Mouse (Mus musculus) heart, postnatal 25 days (tissue): ENCODE measurements around the gene Pde4c. TPM values are rescaled to one million over a fixed set of nuclear protein-coding genes. Genes with fewer than 3 reads are reported as not detected.

Experiments
- DNase-seq: peaks from one replicate; pipeline ENCODE4 v3.0.0; 2022; ENCODE audit warnings: low spot score
- intact Hi-C: fragments of 180-260 bp; cut with DNase I; formaldehyde crosslinking; loops from one replicate; pipeline ENCODE4 v1.15.1; 2025
- microRNA-seq: library from miRNA; unstranded; fragments of <30 nt; microRNA quantifications from one replicate; pipeline ENCODE4 v1.2.0, GENCODE M21; 2022
- total RNA-seq, 2 experiments: library from RNA; stranded (reverse); gene quantifications; 2 replicates each; pipeline ENCODE4 v1.2.3; 2021

Pde4c gene
- total RNA-seq, 2 experiments from 2014 or later: 2.5 to 3.7 TPM

DNA sequence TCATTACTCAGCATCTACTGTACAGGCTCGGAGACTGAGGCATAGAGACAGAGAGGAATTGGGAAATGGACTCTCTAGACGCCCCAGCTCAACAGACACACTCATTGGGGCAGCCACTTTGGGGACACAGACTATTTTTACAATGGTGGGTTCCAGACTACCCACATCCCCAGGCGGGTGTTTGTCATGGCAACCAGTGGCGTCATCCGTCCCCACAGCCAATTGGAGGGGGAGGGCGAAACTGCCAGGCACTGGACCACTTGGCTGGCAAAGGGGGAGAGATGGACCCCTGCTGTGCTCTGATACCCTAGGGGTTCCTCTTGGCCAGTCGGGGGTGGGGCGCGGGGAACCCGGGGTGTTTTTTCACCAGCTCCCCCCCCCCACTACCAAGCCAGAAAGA lies 77.1 kb downstream of the Pde4c start:
- intact Hi-C loops: no loop called here
- DNase-seq: no peak

Small RNA genes lying within 50 kb of the gene (microRNA-seq; reads per million reads assigned to microRNA genes)
- gene Mir7240: not detected

Other genes starting within 250 kb of the Pde4c start
- gene Klhl26, start 246.8 kb upstream of the Pde4c start, total RNA-seq: 1 to 10 TPM; 7.6 to 7.7 TPM
- gene Tmem59l, start 236.4 kb upstream of the Pde4c start, total RNA-seq: not detected
- under 1 TPM; 0.34 to 0.81 TPM for gene Crlf1, start 230.6 kb upstream of the Pde4c start, total RNA-seq
- 100 to 1,000 TPM; 102 TPM for gene Rex1bd, start 217.0 kb upstream of the Pde4c start, total RNA-seq
- gene Uba52, start 212.9 kb upstream of the Pde4c start, total RNA-seq: 1,000 to 10,000 TPM; 1,533 to 1,573 TPM
- 100 to 1,000 TPM; 130 to 135 TPM for gene Fkbp8, start 196.0 kb upstream of the Pde4c start, total RNA-seq
- gene Kxd1, start 195.8 kb upstream of the Pde4c start, total RNA-seq: 10 to 100 TPM; 73.6 to 76.6 TPM
- 10 to 100 TPM; 11.7 to 13.3 TPM for gene Ell, start 184.3 kb upstream of the Pde4c start, total RNA-seq
- gene Isyna1, start 129.3 kb upstream of the Pde4c start, total RNA-seq: 10 to 100 TPM; 21.5 to 25.1 TPM
- 10 to 100 TPM; 37.0 to 37.7 TPM for gene Ssbp4, start 114.8 kb upstream of the Pde4c start, total RNA-seq
- 1 to 10 TPM; 1.4 to 1.5 TPM for gene Lrrc25, start 107.6 kb upstream of the Pde4c start, total RNA-seq
- gene Gdf15, start 91.3 kb upstream of the Pde4c start, total RNA-seq: under 1 TPM; 0.56 to 0.73 TPM
- gene Pgpep1, start 63.3 kb upstream of the Pde4c start, total RNA-seq: 10 to 100 TPM; 46.8 to 47.5 TPM
- gene Lsm4, start 50.5 kb upstream of the Pde4c start, total RNA-seq: 10 to 100 TPM; 60.6 to 62.9 TPM
- gene Jund, start 24.8 kb upstream of the Pde4c start, total RNA-seq: 100 to 1,000 TPM; 136 to 141 TPM
- gene Iqcn, start 20.3 kb upstream of the Pde4c start, total RNA-seq: not detected
- gene Gm3336, start 5.2 kb upstream of the Pde4c start, total RNA-seq: not detected
- gene Rab3a, start 31.0 kb downstream of the Pde4c start, total RNA-seq: 10 to 100 TPM; 49.7 to 57.6 TPM
- gene Mpv17l2, start 37.2 kb downstream of the Pde4c start, total RNA-seq: 10 to 100 TPM; 26.7 to 28.0 TPM
- 10 to 100 TPM; 21.8 to 25.5 TPM for gene Pik3r2, start 53.0 kb downstream of the Pde4c start, total RNA-seq
- gene Mast3, start 81.3 kb downstream of the Pde4c start, total RNA-seq: 1 to 10 TPM; 5.2 to 6.3 TPM
- not detected for gene Il12rb1, start 84.7 kb downstream of the Pde4c start, total RNA-seq
- gene Arrdc2, start 116.0 kb downstream of the Pde4c start, total RNA-seq: 10 to 100 TPM in 1 of 2 experiments, 1 to 10 TPM in 1; 9.2 to 10.2 TPM
- gene Kcnn1, start 139.5 kb downstream of the Pde4c start, total RNA-seq: 1 to 10 TPM; 8.1 to 8.6 TPM
- gene Ccdc124, start 150.2 kb downstream of the Pde4c start, total RNA-seq: 10 to 100 TPM; 46.6 to 47.7 TPM
- gene Slc5a5, start 169.0 kb downstream of the Pde4c start, total RNA-seq: not detected
- gene Rpl18a, start 173.7 kb downstream of the Pde4c start, total RNA-seq: 100 to 1,000 TPM; 838 to 880 TPM
- gene Map1s, start 182.2 kb downstream of the Pde4c start, total RNA-seq: 10 to 100 TPM; 20.7 to 21.2 TPM